Mouse (Mus musculus) kidney, adult 9 months (tissue): ENCODE data around the gene Cdc7.

Experiments
- DNase-seq: peaks from one replicate; pipeline ENCODE4 v3.0.0; 2022

Gene Cdc7

DNA sequence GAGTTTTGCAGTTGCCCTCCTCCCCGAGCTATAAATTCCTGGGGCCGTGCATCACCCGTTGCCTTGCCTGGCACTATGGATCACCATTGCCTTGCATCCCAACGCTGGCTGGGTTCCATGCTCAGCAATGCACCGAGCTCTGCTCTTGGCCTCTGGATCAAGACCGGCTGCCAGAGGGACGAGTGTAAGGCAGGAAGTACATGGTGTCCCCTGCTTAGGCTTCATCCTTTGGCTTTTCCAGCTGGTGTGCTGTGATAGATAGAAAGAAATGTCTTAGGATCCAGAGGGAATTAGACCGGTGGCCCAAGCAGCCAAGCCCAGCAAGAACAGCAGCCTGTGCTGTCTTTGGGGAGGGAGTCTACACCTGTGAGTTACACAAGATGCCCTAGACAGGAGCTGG, 61.7 kb downstream of the Cdc7 start:
- peak; percentile 37 for DNase-seq

DNA sequence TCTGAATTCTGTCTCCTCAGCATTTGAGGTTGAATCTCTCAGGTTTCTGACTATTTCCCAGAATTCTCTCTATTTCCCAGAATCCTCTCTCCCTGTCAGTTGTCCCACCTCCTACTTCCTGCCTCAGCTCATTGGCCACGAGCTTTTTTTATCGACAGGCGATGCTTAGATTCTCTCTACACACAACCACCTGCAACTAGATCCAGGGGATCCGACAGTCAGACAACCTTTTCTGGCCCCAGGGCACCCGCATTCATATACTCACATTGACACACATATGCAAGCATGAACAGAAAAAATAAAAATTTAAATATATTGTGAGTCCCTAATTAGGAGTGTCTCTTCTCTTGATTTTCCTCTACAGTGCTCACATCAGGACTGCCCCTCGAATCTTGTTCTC, 63.5 kb downstream of the Cdc7 start:
- DNase-seq = no peak

GRCm38 (mm10) chr5:107028557-107028956, 64.4 kb downstream of the Cdc7 start:
- no peak for DNase-seq

- no peak for DNase-seq
These were observed 65.7 kb downstream of the Cdc7 start for GRCm38 (mm10) chr5:107029801-107030200.

DNA sequence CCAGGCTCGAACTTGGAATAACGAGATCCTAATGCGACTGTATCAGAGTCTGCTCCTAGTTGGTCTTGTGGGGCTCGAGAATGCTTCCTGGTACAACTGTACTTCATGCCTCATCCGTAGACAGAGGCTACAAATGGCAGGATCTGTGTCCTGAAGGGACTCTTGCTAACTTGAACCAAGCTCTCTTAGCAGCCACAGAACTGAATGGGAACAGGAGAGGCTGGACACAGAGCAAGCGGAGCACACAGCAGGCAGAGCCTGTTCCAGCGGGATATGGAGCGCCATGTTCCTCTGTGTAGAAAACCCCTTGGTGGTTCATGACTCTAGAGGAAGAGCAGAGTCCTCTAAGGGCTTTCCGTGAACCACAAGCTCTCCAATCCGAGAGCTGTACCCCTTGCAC, 66.7 kb downstream of the Cdc7 start:
- DNase-seq = no peak
